Mouse (Mus musculus) heart, postnatal 14 days (tissue): ENCODE data around the gene Pakap. TPM values are rescaled to one million over a fixed set of nuclear protein-coding genes. Genes with fewer than 3 reads are reported as not detected.
A peak's percentile ranks its signal among the peaks of the same experiment; 100 is the strongest.

ENCODE experiments used
- DNase-seq, 2 experiments: peaks; one replicate each; pipeline ENCODE4 v3.0.0; 2021 to 2022
- intact Hi-C: fragments of 180-260 bp; cut with DNase I; formaldehyde crosslinking; loops from one replicate; pipeline ENCODE4 v1.15.1; 2025
- total RNA-seq, 2 experiments: library from RNA; stranded (reverse); gene quantifications; 2 replicates each; pipeline ENCODE4 v1.2.3; 2021

The Pakap gene
- total RNA-seq, 2 experiments from 2014 or later: 40.0 to 46.5 TPM

- no peak for DNase-seq
- intact Hi-C loops: no loop called here
These were observed 352.5 kb downstream of the Pakap start for GRCm38 (mm10) chr4:57920522-57920921.

GRCm38 (mm10) chr4:57922171-57922570 is 354.2 kb downstream of the Pakap start:
- DNase-seq: no peak
- intact Hi-C loops: no loop called here

DNA sequence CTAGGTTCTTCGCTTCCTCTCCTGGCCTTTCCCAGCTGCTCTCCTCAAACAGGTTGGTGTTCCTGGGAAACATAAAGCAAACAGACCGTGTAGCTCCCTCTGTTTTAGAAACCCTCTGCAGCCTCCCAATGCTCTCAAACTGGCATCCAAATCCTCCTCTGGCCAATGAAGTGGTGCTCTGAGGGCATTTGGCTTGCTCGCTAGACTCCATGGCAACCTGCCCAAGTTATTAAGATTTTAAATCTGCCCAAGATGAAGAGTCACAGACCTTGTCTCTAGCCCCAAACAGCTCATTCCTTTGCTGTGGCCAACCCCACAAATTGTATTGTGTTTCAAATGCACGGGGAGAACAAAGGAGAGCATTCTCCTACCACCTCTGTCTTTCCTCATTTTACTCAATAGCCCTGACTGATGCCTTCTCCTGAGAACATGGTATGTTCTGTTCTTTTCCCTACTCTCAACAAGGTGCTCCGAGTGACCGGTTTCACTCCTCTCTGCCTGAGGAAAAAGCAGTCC is 356.6 kb downstream of the Pakap start:
- DNase-seq: no peak
- intact Hi-C loops: no loop called here

DNA sequence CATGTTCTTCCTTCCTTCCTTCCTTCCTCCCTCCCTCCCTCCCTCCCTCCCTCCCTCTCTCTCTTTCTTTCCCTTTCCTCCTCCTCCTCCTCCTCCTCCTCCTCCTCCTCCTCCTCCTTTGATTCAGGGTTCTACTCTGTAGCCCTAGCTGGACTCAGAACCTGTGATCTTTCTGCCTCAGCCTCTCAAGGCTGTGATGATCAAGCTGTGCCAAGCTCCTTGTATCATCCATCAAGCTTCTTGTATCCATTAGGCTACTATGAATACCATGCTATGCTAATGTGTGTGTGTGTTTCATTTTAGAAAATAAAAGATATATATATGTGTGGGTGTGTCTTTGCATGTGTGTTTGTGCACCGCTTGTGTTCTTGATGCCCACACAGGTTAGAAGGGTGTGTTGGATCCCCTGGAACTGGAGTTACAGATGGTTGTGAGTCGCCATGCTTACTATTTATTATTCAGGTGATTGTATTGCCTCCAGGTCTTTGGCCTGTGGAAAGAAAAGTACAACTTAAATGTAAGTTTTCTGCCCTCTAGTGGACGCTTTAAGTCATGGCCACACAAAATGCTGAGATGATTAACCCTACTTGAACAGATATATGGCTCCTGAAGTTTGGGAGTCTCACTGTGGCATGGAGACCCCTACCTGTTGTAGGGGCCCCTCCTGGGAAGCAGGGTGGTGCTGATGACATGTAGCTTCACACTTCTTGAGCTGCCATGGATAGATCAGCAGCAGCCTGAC is 359.7 kb downstream of the Pakap start:
- intact Hi-C loops: no loop called here
- DNase-seq: peak in 1 of 2 experiments; percentile 30

- intact Hi-C loops: no loop called here
- DNase-seq: no peak
These were observed 362.7 kb downstream of the Pakap start for GRCm38 (mm10) chr4:57930559-57931170.

DNA sequence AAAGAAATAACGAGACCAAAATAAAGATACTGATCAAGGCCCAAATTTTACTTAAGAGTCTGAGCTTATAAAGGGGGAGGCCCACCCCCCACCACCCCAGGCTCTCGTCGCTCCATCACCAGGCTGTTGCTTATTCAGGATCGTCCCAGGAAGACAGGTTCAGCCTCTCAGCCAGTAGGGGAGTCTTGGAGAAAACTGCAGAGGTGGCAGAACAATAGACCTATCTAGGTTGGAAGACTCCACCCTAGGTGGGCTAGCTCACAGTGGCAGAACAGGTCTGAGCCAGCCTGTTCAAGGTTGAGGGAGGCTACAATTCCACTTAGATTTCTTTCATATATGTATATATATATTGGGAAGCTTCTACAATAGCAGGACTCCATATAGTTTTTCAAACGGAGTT is 366.2 kb downstream of the Pakap start:
- intact Hi-C loops: no loop called here
- no peak for DNase-seq

- intact Hi-C loops: no loop called here
- DNase-seq: no peak
These were observed 369.3 kb downstream of the Pakap start for GRCm38 (mm10) chr4:57937292-57937691.

GRCm38 (mm10) chr4:57940631-57941030 is 372.7 kb downstream of the Pakap start:
- no peak for DNase-seq
- intact Hi-C loops: no loop called here

- intact Hi-C loops: no loop called here
- no peak for DNase-seq
These were observed 374.9 kb downstream of the Pakap start for GRCm38 (mm10) chr4:57942892-57943291.

Other genes with a start within 250 kb of the Pakap start
- gene Palm2, start 133.9 kb upstream of the Pakap start, total RNA-seq: 10 to 100 TPM; 13.9 to 18.2 TPM
- gene Akap2, start 149.5 kb downstream of the Pakap start, total RNA-seq: 100 to 1,000 TPM; 110 to 116 TPM